Mouse (Mus musculus): ENCODE data around the gene Ezr.
A peak's percentile ranks its signal among the peaks of the same experiment; 100 is the strongest.

The Ezr gene

GRCm38 (mm10) chr17:6789581-6790118, 7.1 kb upstream of the Ezr start:
- no peak for DNase-seq (ENCODE audit: low spot score in 2 of 2)

- no peak for DNase-seq (ENCODE audit: low spot score in 2 of 2)
Measured at GRCm38 (mm10) chr17:6789103-6789502, 6.5 kb upstream of the Ezr start.

GRCm38 (mm10) chr17:6787241-6787640, 4.7 kb upstream of the Ezr start:
- no peak for DNase-seq (ENCODE audit: low spot score in 2 of 2)

GRCm38 (mm10) chr17:6783756-6784357, 1.3 kb upstream of the Ezr start:
- DNase-seq (ENCODE audit: low spot score in 2 of 2) = no peak

- DNase-seq (ENCODE audit: low spot score in 2 of 2) = peak; percentile 63 to 87
Measured at GRCm38 (mm10) chr17:6783006-6783661, 550 bp upstream of the Ezr start.

GRCm38 (mm10) chr17:6782033-6782526, 504 bp downstream of the Ezr start:
- peak; percentile 61 to 81 for DNase-seq (ENCODE audit: low spot score in 2 of 2)

GRCm38 (mm10) chr17:6781273-6781672, 1.3 kb downstream of the Ezr start:
- no peak for DNase-seq (ENCODE audit: low spot score in 2 of 2)

- no peak for DNase-seq (ENCODE audit: low spot score in 2 of 2)
Measured at GRCm38 (mm10) chr17:6780521-6781115, 2.0 kb downstream of the Ezr start.

- DNase-seq (ENCODE audit: low spot score in 2 of 2) = no peak
Measured at GRCm38 (mm10) chr17:6779632-6780031, 3.0 kb downstream of the Ezr start.

- peak; percentile 54 to 81 for DNase-seq (ENCODE audit: low spot score in 2 of 2)
Measured at GRCm38 (mm10) chr17:6778771-6779509, 3.6 kb downstream of the Ezr start.

GRCm38 (mm10) chr17:6778332-6778683, 4.3 kb downstream of the Ezr start:
- peak; percentile 56 to 76 for DNase-seq (ENCODE audit: low spot score in 2 of 2)

GRCm38 (mm10) chr17:6777629-6778331, 4.8 kb downstream of the Ezr start:
- no peak for DNase-seq (ENCODE audit: low spot score in 2 of 2)

- no peak for DNase-seq (ENCODE audit: low spot score in 2 of 2)
Measured at GRCm38 (mm10) chr17:6777061-6777460, 5.5 kb downstream of the Ezr start.

GRCm38 (mm10) chr17:6776576-6776975, 6.0 kb downstream of the Ezr start:
- no peak for DNase-seq (ENCODE audit: low spot score in 2 of 2)

GRCm38 (mm10) chr17:6776123-6776522, 6.5 kb downstream of the Ezr start:
- DNase-seq (ENCODE audit: low spot score in 2 of 2) = no peak

- DNase-seq (ENCODE audit: low spot score in 2 of 2) = no peak
Measured at GRCm38 (mm10) chr17:6775671-6776070, 6.9 kb downstream of the Ezr start.

GRCm38 (mm10) chr17:6775221-6775620, 7.4 kb downstream of the Ezr start:
- no peak for DNase-seq (ENCODE audit: low spot score in 2 of 2)

GRCm38 (mm10) chr17:6773249-6773966, 9.2 kb downstream of the Ezr start:
- DNase-seq (ENCODE audit: low spot score in 2 of 2) = peak in 1 of 2 experiments; percentile 54

- DNase-seq (ENCODE audit: low spot score in 2 of 2) = no peak
Measured at GRCm38 (mm10) chr17:6772490-6772773, 10.2 kb downstream of the Ezr start.

GRCm38 (mm10) chr17:6771661-6772489, 10.7 kb downstream of the Ezr start:
- DNase-seq (ENCODE audit: low spot score in 2 of 2) = peak in 1 of 2 experiments; percentile 57

All from spleen, postnatal 4 days (tissue).